Mouse (Mus musculus) liver, embryonic 14.5 days (tissue): Measurements from ENCODE around the gene Slc12a6. TPM values are rescaled to one million over a fixed set of nuclear protein-coding genes. Genes with fewer than 3 reads are reported as not detected.

Experiments
- ATAC-seq: fragments of 200-750 bp; cut with Nextera tagmentation; 2 replicates; pipeline ENCODE4 v1.8.0; 2017; ENCODE audit warnings: moderate number of reproducible peaks, mild to moderate bottlenecking, moderate library complexity; ENCODE audit not compliant: insufficient read depth
- DNase-seq, 3 experiments: peaks; one replicate each; pipeline ENCODE4 v3.0.0-alpha.2; 2012 to 2013; ENCODE audit warnings: low read depth in 3 of 3, low spot score in 3 of 3
- H3K27ac ChIP-seq: fragments of 300-500 bp; sonication (generic); 2 replicates; pipeline ENCODE4 v1.5.1; 2014; ENCODE audit warnings: moderate library complexity, mild to moderate bottlenecking, control low read depth, inconsistent platforms
- H3K27me3 ChIP-seq: fragments of 300-500 bp; sonication (generic); 2 replicates; pipeline ENCODE4 v1.6.1; 2014; ENCODE audit warnings: mild to moderate bottlenecking, low read length, moderate library complexity; ENCODE audit not compliant: control insufficient read depth, insufficient read depth
- H3K36me3 ChIP-seq: fragments of 300-500 bp; sonication (generic); replicated peaks from 2 replicates; pipeline ENCODE4 v1.6.1; 2014; ENCODE audit warnings: low read depth; ENCODE audit not compliant: control insufficient read depth, insufficient read depth
- H3K4me1 ChIP-seq, 2 experiments: fragments of 200-500 bp in 1 of 2; fragments of 300-500 bp in 1 of 2; sonication (generic) in 1 of 2; replicated peaks; 2 replicates each; pipeline ENCODE4 v1.6.1; 2012 to 2014; ENCODE audit warnings: antibody characterized with exemption in 1 of 2, inconsistent platforms in 1 of 2, low read length in 1 of 2; ENCODE audit not compliant: control insufficient read depth in 2 of 2, insufficient read depth in 2 of 2
- H3K4me2 ChIP-seq: fragments of 300-500 bp; sonication (generic); 2 replicates; pipeline ENCODE4 v1.6.1; 2014; ENCODE audit warnings: low read depth, mild to moderate bottlenecking, control low read depth, moderate library complexity
- H3K4me3 ChIP-seq, 2 experiments: fragments of 200-500 bp in 1 of 2; fragments of 300-500 bp in 1 of 2; sonication (generic) in 1 of 2; 2 replicates each; pipeline ENCODE4 v1.5.1; 2012 to 2014; ENCODE audit warnings: low read depth in 2 of 2, low read length in 2 of 2, mild to moderate bottlenecking in 2 of 2, control low read depth in 1 of 2, inconsistent platforms in 1 of 2, moderate library complexity in 1 of 2; ENCODE audit not compliant: insufficient read depth in 1 of 2
- H3K9ac ChIP-seq: fragments of 300-500 bp; sonication (generic); replicated peaks from 2 replicates; pipeline ENCODE4 v1.6.1; 2014; ENCODE audit warnings: mild to moderate bottlenecking, control low read depth, moderate library complexity
- H3K9me3 ChIP-seq: fragments of 300-500 bp; sonication (generic); 2 replicates; pipeline ENCODE4 v1.6.1; 2016; ENCODE audit warnings: low read length, mixed read lengths; ENCODE audit not compliant: control insufficient read depth
- CTCF ChIP-seq: IDR thresholded peaks from 2 replicates; pipeline ENCODE4 v1.5.1; 2016; ENCODE audit warnings: antibody characterized with exemption, low read depth, control low read depth
- EP300 ChIP-seq: IDR thresholded peaks from 2 replicates; pipeline ENCODE4 v1.6.1; 2016; ENCODE audit warnings: antibody characterized with exemption, low read depth
- WGBS: fragments of 180-500 bp; shearing (Covaris S2); extraction: QIAGEN DNeasy Blood & Tissue Kit; methylation state at CpG from one replicate; pipeline ENCODE4 v1.1.7; 2014; ENCODE audit not compliant: insufficient replicate concordance; 5-methylcytosine and 5-hydroxymethylcytosine counted together
- polyA plus RNA-seq, 2 experiments: library from polyadenylated mRNA; depleted of rRNA in 1 of 2; stranded (reverse) in 1 of 2; unstranded in 1 of 2; fragments of >200 nt; fragmentation: Nextera tagmentation in 1 of 2; extraction: Ambion mirVana in 1 of 2; gene quantifications; 2 replicates each; pipeline versions ENCODE4 v1.2.1 to v1.2.3; 2012 to 2014

Gene Slc12a6
- polyA plus RNA-seq, 2 experiments, result 3.4 to 8.7 TPM

- peaks cover 2% of the 10 kb centered on the region; the same call in 1 of the 2 replicates for H3K36me3 ChIP-seq
- no peak for ATAC-seq
- H3K4me2 ChIP-seq, result no peak overlapping the region
- peaks cover 2% of the 10 kb centered on the region in 2 experiments for H3K4me1 ChIP-seq
- 79% methylated on average over 6 of the region's 6 CpGs for whole genome bisulfite sequencing
- H3K4me3 ChIP-seq, result no peak overlapping the region
- TF ChIP-seq CTCF, result no peak
- no peak for TF ChIP-seq EP300
- no peaks in the 10 kb centered on the region for H3K9me3 ChIP-seq
- H3K27me3 ChIP-seq, result no peaks in the 10 kb centered on the region
- no peak overlapping the region for H3K9ac ChIP-seq
- no peak overlapping the region for H3K27ac ChIP-seq
- no peak for DNase-seq
Measured at GRCm38 (mm10) chr2:112337211-112337610, 71.6 kb downstream of the Slc12a6 start.

- Histone ChIP-seq H3K9ac (no peak overlapping the region), H3K27ac (no peak overlapping the region), H3K27me3 (no peaks in the 10 kb centered on the region), H3K4me3 (no peak overlapping the region), H3K4me2 (no peak overlapping the region), H3K4me1 (no peaks in the 10 kb centered on the region), H3K9me3 (no peaks in the 10 kb centered on the region), H3K36me3 (peaks cover 2% of the 10 kb centered on the region)
- TF ChIP-seq CTCF (peak; percentile 46), EP300 (no peak)
- ATAC-seq (no peak), DNase-seq (no peak)
- 68% methylated on average over 2 of the region's 2 CpGs for WGBS
Measured at GRCm38 (mm10) chr2:112339736-112340135, 74.1 kb downstream of the Slc12a6 start.

- Histone ChIP-seq H3K4me2 (no peak overlapping the region), H3K9ac (no peak overlapping the region), H3K4me3 (no peak overlapping the region), H3K27me3 (no peaks in the 10 kb centered on the region), H3K36me3 (peaks cover 2% of the 10 kb centered on the region), H3K4me1 (no peaks in the 10 kb centered on the region), H3K27ac (no peak overlapping the region), H3K9me3 (no peaks in the 10 kb centered on the region)
- DNase-seq (no peak), ATAC-seq (no peak)
- TF ChIP-seq EP300 (no peak), CTCF (no peak)
- WGBS, result 69% methylated on average over 3 of the region's 3 CpGs
Measured at GRCm38 (mm10) chr2:112341117-112341516, 75.5 kb downstream of the Slc12a6 start.

- DNase-seq (no peak), ATAC-seq (no peak)
- no peaks in the 10 kb centered on the region for H3K9me3 ChIP-seq
- no peak overlapping the region for H3K4me3 ChIP-seq
- WGBS, result 73% methylated on average over 3 of the region's 3 CpGs
- TF ChIP-seq CTCF (no peak), EP300 (no peak)
- H3K4me2 ChIP-seq, result no peak overlapping the region
- H3K36me3 ChIP-seq, result no peaks in the 10 kb centered on the region; the same call in none of the 2 replicates
- H3K9ac ChIP-seq, result no peak overlapping the region
- H3K27me3 ChIP-seq, result no peaks in the 10 kb centered on the region
- no peaks in the 10 kb centered on the region for H3K4me1 ChIP-seq
- no peak overlapping the region for H3K27ac ChIP-seq
Measured at GRCm38 (mm10) chr2:112348246-112348645, 82.6 kb downstream of the Slc12a6 start.

GRCm38 (mm10) chr2:112353685-112354455, 88.2 kb downstream of the Slc12a6 start:
- Histone ChIP-seq H3K4me1 (no peaks in the 10 kb centered on the region), H3K4me2 (no peak overlapping the region), H3K27me3 (no peaks in the 10 kb centered on the region), H3K9ac (no peak overlapping the region), H3K27ac (no peak overlapping the region), H3K4me3 (no peak overlapping the region), H3K36me3 (peaks cover 8% of the 10 kb centered on the region), H3K9me3 (no peaks in the 10 kb centered on the region)
- DNase-seq, result no peak
- TF ChIP-seq CTCF, result no peak
- TF ChIP-seq EP300, result no peak
- ATAC-seq, result no peak
- WGBS, result 87% methylated on average over 7 of the region's 7 CpGs
